Mouse (Mus musculus) midbrain, postnatal 0 days (tissue): Measurements from ENCODE around the gene Med13. TPM values are rescaled to one million over a fixed set of nuclear protein-coding genes. Genes with fewer than 3 reads are reported as not detected.

Source experiments
- ATAC-seq: fragments of 200-750 bp; cut with Nextera tagmentation; 2 replicates; pipeline ENCODE4 v1.8.0; 2017; ENCODE audit warnings: moderate number of reproducible peaks, mild to moderate bottlenecking, moderate TSS enrichment, moderate library complexity; ENCODE audit not compliant: low FRiP score
- DNase-seq: peaks from one replicate; pipeline ENCODE4 v3.0.0-alpha.2; 2015; ENCODE audit warnings: low spot score
- H3K27ac ChIP-seq: fragments of 300-500 bp; sonication (generic); 2 replicates; pipeline ENCODE4 v1.5.1; 2014; ENCODE audit warnings: low read depth, mild to moderate bottlenecking, low read length, mixed read lengths
- H3K27me3 ChIP-seq: fragments of 300-500 bp; sonication (generic); 2 replicates; pipeline ENCODE4 v1.6.1; 2014; ENCODE audit warnings: low read length, control low read depth, mixed read lengths; ENCODE audit not compliant: insufficient read depth
- H3K36me3 ChIP-seq: fragments of 300-500 bp; sonication (generic); 2 replicates; pipeline ENCODE4 v1.6.1; 2014; ENCODE audit warnings: low read length, control low read depth, mixed read lengths; ENCODE audit not compliant: insufficient read depth
- H3K4me1 ChIP-seq: fragments of 300-500 bp; sonication (generic); 2 replicates; pipeline ENCODE4 v1.6.1; 2014; ENCODE audit warnings: mild to moderate bottlenecking, control low read depth, antibody characterized with exemption, low read length, mixed read lengths; ENCODE audit not compliant: insufficient read depth
- H3K4me2 ChIP-seq: fragments of 300-500 bp; sonication (generic); 2 replicates; pipeline ENCODE4 v1.6.1; 2014; ENCODE audit warnings: low read depth, mild to moderate bottlenecking, low read length, mixed read lengths; ENCODE audit not compliant: poor library complexity, severe bottlenecking
- H3K4me3 ChIP-seq: fragments of 300-500 bp; sonication (generic); 2 replicates; pipeline ENCODE4 v1.5.1; 2014; ENCODE audit warnings: low read depth, mild to moderate bottlenecking, low read length, moderate library complexity
- H3K9ac ChIP-seq: fragments of 300-500 bp; sonication (generic); replicated peaks from 2 replicates; pipeline ENCODE4 v1.6.1; 2014; ENCODE audit warnings: mild to moderate bottlenecking, low read length, moderate library complexity, mixed read lengths; ENCODE audit not compliant: poor library complexity, severe bottlenecking
- H3K9me3 ChIP-seq: fragments of 300-500 bp; sonication (generic); 2 replicates; pipeline ENCODE4 v1.6.1; 2016; ENCODE audit warnings: low read length, control low read depth
- CTCF ChIP-seq: IDR thresholded peaks from 2 replicates; pipeline ENCODE4 v1.5.1; 2016; ENCODE audit warnings: antibody characterized with exemption, mild to moderate bottlenecking
- WGBS: fragments of 180-500 bp; shearing (Covaris S2); extraction: QIAGEN DNeasy Blood & Tissue Kit; methylation state at CpG from one replicate; pipeline ENCODE4 v1.1.7; 2014; 5-methylcytosine and 5-hydroxymethylcytosine counted together
- polyA plus RNA-seq: library from polyadenylated mRNA; unstranded; fragments of >200 nt; fragmentation: Nextera tagmentation; extraction: Ambion mirVana; gene quantifications from 2 replicates; pipeline ENCODE4 v1.2.1, GENCODE M21; 2015
- total RNA-seq: library from RNA; depleted of rRNA; stranded (reverse); fragments of >200 nt; gene quantifications from 2 replicates; pipeline ENCODE4 v1.2.3, GENCODE M21; 2014

The Med13 gene
- total and polyA plus RNA-seq, 2 experiments from 2014 or later: 5.1 to 52.9 TPM

DNA sequence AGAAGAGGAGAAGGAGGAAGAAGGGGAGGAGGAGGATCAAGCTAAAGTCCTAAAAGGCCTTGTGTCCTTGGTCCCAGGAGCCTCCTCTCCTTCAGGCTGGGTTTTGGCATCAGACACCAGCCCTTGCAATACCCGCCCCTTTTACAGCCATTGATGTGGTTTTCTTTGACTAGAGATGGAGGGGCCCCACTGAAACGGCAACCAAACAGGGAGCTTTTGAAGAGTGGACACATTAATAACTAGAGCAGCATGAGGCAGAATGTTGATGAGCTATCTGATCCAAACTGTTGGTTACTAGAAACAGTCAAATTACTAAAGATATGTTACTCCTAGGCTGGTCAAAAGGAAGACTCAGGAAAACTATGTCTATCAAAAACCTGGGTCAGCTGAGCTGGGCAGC, 39.1 kb upstream of the Med13 start:
- no peak for ATAC-seq
- 57% methylated on average over 2 of the region's 2 CpGs for WGBS
- H3K4me2 ChIP-seq: no peak overlapping the region

DNA sequence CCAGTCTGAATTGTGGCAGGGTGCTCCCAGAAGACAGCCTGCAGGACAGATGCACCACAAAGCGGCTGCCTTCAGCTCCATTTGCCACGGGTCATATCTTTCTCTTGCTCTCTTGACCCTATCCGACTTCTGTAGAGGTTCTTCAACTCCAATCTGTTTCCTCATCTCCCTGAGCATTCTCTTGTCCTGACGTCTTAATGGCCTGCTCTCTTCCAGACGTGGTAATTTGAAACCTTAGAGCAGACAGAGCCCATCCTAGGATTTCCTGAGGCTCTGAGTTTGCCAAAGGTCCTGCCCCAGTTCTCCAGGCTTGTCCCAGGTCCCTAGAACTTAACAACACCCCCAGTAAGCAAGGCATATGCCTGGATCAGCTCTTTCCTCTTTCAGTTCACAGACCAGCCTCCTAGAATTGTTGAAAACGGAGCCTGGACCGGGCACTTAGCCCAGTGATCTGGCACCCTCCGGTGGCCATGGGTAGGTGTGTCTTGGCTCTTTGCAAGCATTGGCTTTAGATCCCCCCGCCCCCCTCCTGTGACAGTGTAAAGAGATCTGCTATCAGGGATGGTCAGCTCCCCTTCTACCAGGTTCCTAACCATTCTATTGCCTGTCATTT, 38.2 kb upstream of the Med13 start:
- H3K9ac ChIP-seq: no peak overlapping the region

More for the DNA sequence above, 39.1 kb upstream of the Med13 start:
- H3K9me3 ChIP-seq: no peaks in the 10 kb centered on the region
- no peak for TF ChIP-seq CTCF
- no peaks in the 10 kb centered on the region for H3K4me1 ChIP-seq
- H3K27me3 ChIP-seq: no peaks in the 10 kb centered on the region
- H3K36me3 ChIP-seq: no peaks in the 10 kb centered on the region
- DNase-seq: no peak
- no peak overlapping the region for H3K9ac ChIP-seq
- no peak overlapping the region for H3K4me3 ChIP-seq
- no peak overlapping the region for H3K27ac ChIP-seq

DNA sequence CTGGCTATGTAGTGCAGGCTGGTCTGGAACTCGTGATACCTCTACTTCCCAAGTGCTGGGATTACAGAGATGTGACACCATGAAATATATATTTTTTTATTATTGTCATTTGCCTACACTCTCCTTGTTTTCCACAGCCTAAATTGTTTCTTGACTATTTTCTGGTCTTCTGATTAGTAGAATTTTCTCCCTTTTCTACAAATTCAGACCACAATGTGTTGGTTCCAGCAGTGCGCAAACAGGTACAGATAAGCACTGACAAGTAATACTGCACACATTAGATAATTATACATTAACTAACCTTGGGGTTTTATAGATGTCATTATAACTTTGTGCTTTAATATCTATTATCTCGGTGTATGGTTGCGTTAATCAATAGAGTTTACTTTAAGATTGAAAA, 37.7 kb upstream of the Med13 start:
- no peak for ATAC-seq
- TF ChIP-seq CTCF: no peak
- Histone ChIP-seq H3K9me3 (no peaks in the 10 kb centered on the region), H3K9ac (no peak overlapping the region), H3K4me3 (no peak overlapping the region), H3K27ac (no peak overlapping the region), H3K27me3 (no peaks in the 10 kb centered on the region), H3K4me1 (no peaks in the 10 kb centered on the region), H3K36me3 (no peaks in the 10 kb centered on the region), H3K4me2 (no peak overlapping the region)
- 90% methylated on average over 4 of the region's 4 CpGs for WGBS
- no peak for DNase-seq

More for the DNA sequence above, 38.2 kb upstream of the Med13 start:
- ATAC-seq: no peak
- peak; percentile 79 for DNase-seq
- H3K4me3 ChIP-seq: no peak overlapping the region
- H3K36me3 ChIP-seq: no peaks in the 10 kb centered on the region
- no peaks in the 10 kb centered on the region for H3K27me3 ChIP-seq
- H3K4me2 ChIP-seq: no peak overlapping the region
- H3K27ac ChIP-seq: no peak overlapping the region
- H3K4me1 ChIP-seq: no peaks in the 10 kb centered on the region
- peak; percentile 56 for TF ChIP-seq CTCF
- 13% methylated on average over 9 of the region's 9 CpGs for WGBS
- no peaks in the 10 kb centered on the region for H3K9me3 ChIP-seq

DNA sequence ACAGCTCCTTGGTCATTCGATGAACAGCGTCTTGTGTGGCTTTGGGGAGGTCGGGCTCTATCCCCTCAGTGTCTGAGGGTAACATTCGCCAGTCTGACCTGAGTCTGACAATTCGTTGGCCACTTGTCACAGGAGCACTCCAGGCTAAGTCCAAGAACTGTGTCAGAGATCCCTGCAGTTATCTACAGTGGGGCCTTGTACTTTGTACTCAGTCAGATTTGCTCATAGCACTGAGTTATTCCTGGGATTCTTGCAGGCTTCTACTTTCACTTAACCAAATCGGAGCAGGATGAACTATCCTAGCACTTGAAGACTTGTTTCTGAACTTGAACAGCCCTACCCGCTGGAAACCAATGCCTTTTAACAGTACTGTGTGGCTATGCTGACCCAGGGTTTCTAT, 34.3 kb upstream of the Med13 start:
- no peak overlapping the region for H3K4me2 ChIP-seq
- ATAC-seq (no peak), DNase-seq (no peak)
- H3K4me3 ChIP-seq: no peak overlapping the region
- no peaks in the 10 kb centered on the region for H3K27me3 ChIP-seq
- WGBS: 88% methylated on average over 7 of the region's 7 CpGs
- H3K9me3 ChIP-seq: no peaks in the 10 kb centered on the region
- H3K27ac ChIP-seq: no peak overlapping the region
- H3K36me3 ChIP-seq: no peaks in the 10 kb centered on the region
- H3K4me1 ChIP-seq: no peaks in the 10 kb centered on the region
- H3K9ac ChIP-seq: no peak overlapping the region
- TF ChIP-seq CTCF: no peak

DNA sequence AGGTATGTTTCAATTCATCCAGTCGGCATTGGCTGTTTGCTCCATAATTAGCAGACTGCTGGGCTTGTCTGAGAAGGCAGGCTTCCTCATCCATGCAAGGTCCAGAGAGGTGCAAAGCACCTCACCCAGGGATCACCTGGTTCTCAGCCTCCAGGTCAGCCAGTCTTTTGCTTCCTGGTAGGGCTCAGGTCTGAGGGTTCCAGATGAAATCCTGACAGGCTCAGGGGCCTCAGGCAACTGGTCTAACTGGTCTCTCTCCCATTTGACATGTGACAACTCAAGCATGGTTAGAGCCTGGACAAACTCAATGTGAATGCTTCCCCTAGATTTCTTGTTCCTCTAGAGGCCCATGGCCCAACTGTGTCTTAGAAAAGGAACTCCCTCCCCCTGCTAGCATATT, 32.9 kb upstream of the Med13 start:
- Histone ChIP-seq H3K9ac (no peak overlapping the region), H3K4me3 (no peak overlapping the region), H3K27ac (no peak overlapping the region), H3K27me3 (no peaks in the 10 kb centered on the region), H3K9me3 (no peaks in the 10 kb centered on the region), H3K4me2 (no peak overlapping the region), H3K36me3 (no peaks in the 10 kb centered on the region), H3K4me1 (no peaks in the 10 kb centered on the region)
- no peak for TF ChIP-seq CTCF
- WGBS: 66% methylated on average over 1 of the region's 1 CpGs
- no peak for DNase-seq
- no peak for ATAC-seq

DNA sequence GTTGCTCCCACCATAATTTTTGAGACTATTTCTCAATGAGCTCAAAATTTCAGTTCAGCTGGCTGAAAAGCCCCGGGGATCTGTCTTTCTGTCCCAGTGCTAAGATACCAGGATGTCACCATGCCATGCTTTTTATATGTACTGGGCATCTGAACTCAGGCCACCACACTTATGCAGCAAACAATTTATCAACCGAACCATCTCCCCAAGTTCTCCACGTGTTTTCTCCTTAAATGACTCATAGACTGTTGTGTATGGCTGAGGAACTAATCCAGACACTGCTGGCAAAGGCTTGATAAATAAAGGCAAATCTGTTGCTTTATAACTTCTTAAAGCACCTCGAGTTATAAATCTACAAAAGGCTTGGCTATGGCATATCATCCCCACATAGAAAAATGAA, 32.1 kb upstream of the Med13 start:
- Histone ChIP-seq H3K27me3 (no peaks in the 10 kb centered on the region), H3K4me3 (no peak overlapping the region), H3K9me3 (no peaks in the 10 kb centered on the region), H3K36me3 (no peaks in the 10 kb centered on the region), H3K9ac (no peak overlapping the region), H3K4me2 (no peak overlapping the region), H3K27ac (no peak overlapping the region), H3K4me1 (no peaks in the 10 kb centered on the region)
- 86% methylated on average over 4 of the region's 4 CpGs for WGBS
- TF ChIP-seq CTCF: no peak
- ATAC-seq (no peak), DNase-seq (no peak)
